Mouse (Mus musculus) myocyte (in vitro differentiated cells): ENCODE data around the gene 4930402F06Rik.

ENCODE experiments used
- E2F4 ChIP-seq: IDR thresholded peaks from one replicate; pipeline ENCODE4 v1.6.1; 2011; ENCODE audit warnings: mild to moderate bottlenecking, control low read depth, moderate library complexity; ENCODE audit not compliant: insufficient read depth
- MYOD1 ChIP-seq, 3 experiments: IDR thresholded peaks; one replicate each; pipeline ENCODE4 v1.6.1; 2011; ENCODE audit warnings: control low read depth in 2 of 3, low read depth in 2 of 3, mild to moderate bottlenecking in 2 of 3, moderate library complexity in 1 of 3; ENCODE audit not compliant: insufficient read length in 2 of 3, control insufficient read depth in 1 of 3
- POLR2A ChIP-seq: IDR thresholded peaks from one replicate; pipeline ENCODE4 v1.6.1; 2011; ENCODE audit warnings: low read depth, mild to moderate bottlenecking, control low read depth, moderate library complexity; ENCODE audit not compliant: insufficient read length
- POLR2AphosphoS2 ChIP-seq: IDR thresholded peaks from one replicate; pipeline ENCODE4 v1.6.1; 2011; ENCODE audit warnings: low read depth, control low read depth; ENCODE audit not compliant: insufficient read length
- SRF ChIP-seq: IDR thresholded peaks from one replicate; pipeline ENCODE4 v1.6.1; 2011; ENCODE audit warnings: low read depth; ENCODE audit not compliant: control insufficient read depth, insufficient read length
- TCF3 ChIP-seq: IDR thresholded peaks from one replicate; pipeline ENCODE4 v1.6.1; 2011; ENCODE audit warnings: low read depth, control low read depth; ENCODE audit not compliant: insufficient read length
- USF1 ChIP-seq: IDR thresholded peaks from one replicate; pipeline ENCODE4 v1.6.1; 2011; ENCODE audit warnings: low read depth, mild to moderate bottlenecking, control low read depth, moderate library complexity

GRCm38 (mm10) chr2:35373003-35373402 lies 24.0 kb downstream of the 4930402F06Rik start:
- TF ChIP-seq POLR2A: no peak
- TF ChIP-seq USF1: no peak
- no peak for TF ChIP-seq MYOD1 (IDR thresholded peaks at IDR 0.05; ENCODE audit: control insufficient read depth in 1 of 3, insufficient read length in 2 of 3, low read depth in 2 of 3)
- no peak for TF ChIP-seq SRF
- TF ChIP-seq TCF3: no peak
- TF ChIP-seq POLR2AphosphoS2: no peak
- TF ChIP-seq E2F4: no peak
